Mouse (Mus musculus) heart, embryonic 16.5 days (tissue): ENCODE data around the gene Pqlc2. TPM values are rescaled to one million over a fixed set of nuclear protein-coding genes. Genes with fewer than 3 reads are reported as not detected.

Source experiments
- ATAC-seq: fragments of 200-750 bp; cut with Nextera tagmentation; replicated peaks from 2 replicates; pipeline ENCODE4 v1.8.0; 2017; ENCODE audit warnings: moderate number of reproducible peaks; ENCODE audit not compliant: insufficient read depth, low FRiP score; ENCODE audit errors: extremely low read depth
- H3K27ac ChIP-seq: fragments of 300-500 bp; sonication (generic); 2 replicates; pipeline ENCODE4 v1.5.1; 2014; ENCODE audit warnings: mild to moderate bottlenecking, low read length, control low read depth, moderate library complexity
- H3K27me3 ChIP-seq: fragments of 300-500 bp; sonication (generic); 2 replicates; pipeline ENCODE4 v1.6.1; 2014; ENCODE audit warnings: low read length, mixed read lengths; ENCODE audit not compliant: control insufficient read depth, insufficient read depth
- H3K36me3 ChIP-seq: fragments of 300-500 bp; sonication (generic); 2 replicates; pipeline ENCODE4 v1.6.1; 2014; ENCODE audit not compliant: control insufficient read depth, insufficient read depth
- H3K4me1 ChIP-seq: fragments of 300-500 bp; sonication (generic); 2 replicates; pipeline ENCODE4 v1.6.1; 2014; ENCODE audit warnings: low read length, mixed read lengths; ENCODE audit not compliant: control insufficient read depth, insufficient read depth
- H3K4me2 ChIP-seq: fragments of 300-500 bp; sonication (generic); 2 replicates; pipeline ENCODE4 v1.6.1; 2014; ENCODE audit warnings: low read depth, mild to moderate bottlenecking, control low read depth, low read length
- H3K4me3 ChIP-seq: fragments of 300-500 bp; sonication (generic); 2 replicates; pipeline ENCODE4 v1.5.1; 2014; ENCODE audit warnings: mild to moderate bottlenecking, control low read depth, low read length
- H3K9ac ChIP-seq: fragments of 300-500 bp; sonication (generic); 2 replicates; pipeline ENCODE4 v1.6.1; 2014; ENCODE audit warnings: low read length, control low read depth
- H3K9me3 ChIP-seq: fragments of 300-500 bp; sonication (generic); replicated peaks from 2 replicates; pipeline ENCODE4 v1.6.1; 2016; ENCODE audit warnings: low read length; ENCODE audit not compliant: control insufficient read depth
- WGBS: fragments of 180-500 bp; shearing (Covaris S2); extraction: QIAGEN DNeasy Blood & Tissue Kit; methylation state at CpG from one replicate; pipeline ENCODE4 v1.1.7; 2014; 5-methylcytosine and 5-hydroxymethylcytosine counted together
- polyA plus RNA-seq: library from polyadenylated mRNA; unstranded; fragments of >200 nt; fragmentation: Nextera tagmentation; extraction: Ambion mirVana; gene quantifications from 2 replicates; pipeline ENCODE4 v1.2.1, GENCODE M21; 2015

Pqlc2 gene
- polyA plus RNA-seq, 1 experiment from 2014 or later = 8.9 TPM

DNA sequence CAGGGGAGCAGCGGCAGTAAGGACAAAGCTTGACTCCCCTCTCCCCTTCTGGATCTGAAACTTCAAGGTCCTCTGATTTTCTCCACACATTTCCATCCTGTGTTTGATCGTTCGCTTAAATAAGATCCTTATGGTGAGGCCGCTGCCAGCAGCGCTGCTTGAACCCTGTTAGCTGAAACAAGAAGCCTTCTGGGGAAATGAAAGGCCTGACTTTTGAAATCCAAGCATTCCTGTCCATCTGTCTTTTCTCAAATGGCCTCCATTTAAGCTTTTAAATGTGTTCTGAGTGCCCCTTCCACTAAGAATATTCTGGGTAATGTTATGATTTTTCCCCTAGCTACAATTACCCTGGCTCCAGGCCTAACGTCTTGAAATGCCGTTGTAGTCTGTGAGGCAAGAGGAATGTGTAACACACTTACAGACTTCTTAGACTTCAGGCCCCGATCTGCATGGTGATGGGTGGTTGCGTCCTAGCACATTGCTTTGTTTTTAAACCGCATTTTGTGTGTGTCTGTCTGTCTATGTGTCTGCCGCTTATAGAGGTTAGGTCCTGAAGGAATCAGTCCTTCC, 51.1 kb downstream of the Pqlc2 start:
- H3K9me3 ChIP-seq = no peaks in the 10 kb centered on the region
- peaks cover 34% of the 10 kb centered on the region for H3K36me3 ChIP-seq
- no peak overlapping the region for H3K9ac ChIP-seq
- H3K4me1 ChIP-seq = no peaks in the 10 kb centered on the region
- H3K4me2 ChIP-seq = no peak overlapping the region
- no peak overlapping the region for H3K27ac ChIP-seq
- WGBS = 81% methylated on average over 11 of the region's 11 CpGs
- H3K4me3 ChIP-seq = no peak overlapping the region
- H3K27me3 ChIP-seq = no peaks in the 10 kb centered on the region
- ATAC-seq = no peak

DNA sequence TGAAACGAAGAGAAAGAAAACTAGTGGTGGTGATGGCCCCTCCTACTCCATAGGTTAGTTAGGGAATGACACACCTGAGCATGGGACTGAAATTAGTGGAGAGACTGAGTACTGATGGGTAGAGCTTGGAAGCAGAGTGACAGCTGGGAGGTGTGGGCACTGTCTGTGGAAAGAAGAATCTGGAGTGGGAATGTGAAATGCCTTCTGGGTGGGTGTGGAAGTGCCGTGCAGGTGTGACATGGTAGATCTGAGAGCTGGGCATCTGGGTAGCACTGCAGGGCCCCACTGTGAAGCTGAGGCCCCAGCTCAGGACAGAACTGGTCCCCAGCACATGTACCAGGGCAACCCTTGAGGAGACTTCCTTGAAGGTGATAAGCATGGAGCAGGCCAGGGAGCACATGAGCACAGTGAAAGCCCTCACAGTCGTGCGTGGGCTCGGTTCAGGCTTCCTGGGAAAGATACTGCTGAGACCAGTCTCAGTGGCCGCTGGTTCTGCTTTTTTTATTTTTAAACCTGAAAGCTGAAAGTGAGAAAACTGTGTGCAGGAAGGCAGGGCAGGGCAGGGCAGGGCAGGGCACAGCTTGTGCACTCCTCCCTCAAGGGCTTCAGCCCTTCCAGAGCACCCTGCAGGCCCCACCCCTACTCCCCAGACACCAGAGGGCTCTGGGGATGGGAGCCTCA, 51.7 kb downstream of the Pqlc2 start:
- no peak for ATAC-seq
- 69% methylated on average over 6 of the region's 6 CpGs for WGBS
- Histone ChIP-seq H3K27me3 (no peaks in the 10 kb centered on the region), H3K36me3 (peaks cover 28% of the 10 kb centered on the region), H3K4me2 (no peak overlapping the region), H3K4me1 (no peaks in the 10 kb centered on the region), H3K4me3 (no peak overlapping the region), H3K9ac (no peak overlapping the region), H3K27ac (no peak overlapping the region), H3K9me3 (no peaks in the 10 kb centered on the region)

DNA sequence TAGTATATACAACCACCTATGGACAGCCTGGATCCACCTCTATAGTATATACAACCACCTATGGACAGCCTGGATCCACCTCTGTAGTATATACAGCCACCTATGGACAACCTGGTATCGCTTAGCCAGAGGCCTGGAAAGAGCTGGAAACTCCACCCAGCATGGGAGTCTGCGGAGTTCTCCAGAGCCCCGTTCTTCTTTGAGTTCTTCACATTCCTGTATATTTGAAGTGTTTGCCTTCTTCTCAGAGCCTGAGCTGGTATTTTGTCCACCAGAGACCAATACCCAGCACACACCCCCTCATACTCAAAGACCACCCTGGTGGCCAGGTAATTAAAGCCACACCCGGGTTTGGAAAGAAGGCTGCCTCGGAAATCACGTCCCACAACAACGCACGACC, 53.8 kb downstream of the Pqlc2 start:
- H3K9ac ChIP-seq = no peak overlapping the region
- no peaks in the 10 kb centered on the region for H3K9me3 ChIP-seq
- no peak overlapping the region for H3K4me3 ChIP-seq
- H3K4me2 ChIP-seq = no peak overlapping the region
- ATAC-seq = no peak
- no peaks in the 10 kb centered on the region for H3K27me3 ChIP-seq
- H3K27ac ChIP-seq = no peak overlapping the region
- H3K4me1 ChIP-seq = peaks cover 2% of the 10 kb centered on the region
- 88% methylated on average over 8 of the region's 8 CpGs for WGBS
- peaks cover 16% of the 10 kb centered on the region for H3K36me3 ChIP-seq

DNA sequence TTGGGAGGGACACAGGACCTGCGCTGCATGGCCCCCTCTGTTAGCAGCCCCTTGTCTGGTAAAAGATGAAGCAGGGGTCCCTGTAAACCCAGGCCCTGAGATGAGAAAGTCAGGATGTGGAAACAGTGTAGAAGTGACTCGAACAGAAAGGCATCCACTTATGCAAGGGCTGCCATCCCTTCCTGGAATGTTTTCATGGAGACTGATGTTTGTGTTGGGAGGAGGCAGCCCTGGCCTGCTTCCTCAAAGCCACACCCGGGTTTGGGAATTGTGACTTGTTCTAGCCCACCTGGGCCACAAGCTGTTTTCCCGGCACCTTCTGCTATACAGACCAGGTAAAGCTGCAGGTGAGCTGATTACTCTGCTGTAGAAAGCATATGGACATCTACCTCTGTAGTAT, 54.4 kb downstream of the Pqlc2 start:
- no peaks in the 10 kb centered on the region for H3K9me3 ChIP-seq
- peaks cover 7% of the 10 kb centered on the region for H3K4me1 ChIP-seq
- WGBS = 69% methylated on average over 4 of the region's 4 CpGs
- no peak overlapping the region for H3K4me3 ChIP-seq
- H3K27ac ChIP-seq = no peak overlapping the region
- H3K9ac ChIP-seq = no peak overlapping the region
- H3K4me2 ChIP-seq = no peak overlapping the region
- no peak for ATAC-seq
- no peaks in the 10 kb centered on the region for H3K27me3 ChIP-seq
- H3K36me3 ChIP-seq = peaks cover 16% of the 10 kb centered on the region

DNA sequence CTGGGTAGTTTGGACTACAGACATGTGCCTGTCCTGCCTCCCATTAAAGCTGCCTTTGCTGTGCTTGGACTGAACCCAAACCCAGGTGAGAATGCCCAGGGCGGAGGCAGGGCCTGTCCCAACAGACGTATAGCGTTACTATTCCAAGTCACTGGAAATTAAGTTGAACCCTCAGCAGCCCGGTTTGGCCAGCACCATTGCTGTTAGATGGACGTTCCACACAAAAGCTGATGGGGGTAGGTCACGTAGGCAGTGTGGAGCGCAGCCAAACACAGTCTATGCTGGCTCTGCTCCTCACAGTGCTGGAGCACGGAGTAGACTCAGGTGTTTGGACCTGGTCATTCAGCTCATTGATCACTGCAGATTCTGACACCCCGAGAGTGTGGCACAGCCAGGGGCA, 57.3 kb downstream of the Pqlc2 start:
- ATAC-seq = no peak
- H3K4me1 ChIP-seq = peaks cover 37% of the 10 kb centered on the region
- H3K9me3 ChIP-seq = no peaks in the 10 kb centered on the region
- H3K4me2 ChIP-seq = no peak overlapping the region
- peaks cover 13% of the 10 kb centered on the region; the same call in 1 of the 2 replicates for H3K36me3 ChIP-seq
- WGBS = 83% methylated on average over 9 of the region's 9 CpGs
- H3K9ac ChIP-seq = no peak overlapping the region
- H3K27me3 ChIP-seq = no peaks in the 10 kb centered on the region
- H3K27ac ChIP-seq = no peak overlapping the region
- no peak overlapping the region for H3K4me3 ChIP-seq

DNA sequence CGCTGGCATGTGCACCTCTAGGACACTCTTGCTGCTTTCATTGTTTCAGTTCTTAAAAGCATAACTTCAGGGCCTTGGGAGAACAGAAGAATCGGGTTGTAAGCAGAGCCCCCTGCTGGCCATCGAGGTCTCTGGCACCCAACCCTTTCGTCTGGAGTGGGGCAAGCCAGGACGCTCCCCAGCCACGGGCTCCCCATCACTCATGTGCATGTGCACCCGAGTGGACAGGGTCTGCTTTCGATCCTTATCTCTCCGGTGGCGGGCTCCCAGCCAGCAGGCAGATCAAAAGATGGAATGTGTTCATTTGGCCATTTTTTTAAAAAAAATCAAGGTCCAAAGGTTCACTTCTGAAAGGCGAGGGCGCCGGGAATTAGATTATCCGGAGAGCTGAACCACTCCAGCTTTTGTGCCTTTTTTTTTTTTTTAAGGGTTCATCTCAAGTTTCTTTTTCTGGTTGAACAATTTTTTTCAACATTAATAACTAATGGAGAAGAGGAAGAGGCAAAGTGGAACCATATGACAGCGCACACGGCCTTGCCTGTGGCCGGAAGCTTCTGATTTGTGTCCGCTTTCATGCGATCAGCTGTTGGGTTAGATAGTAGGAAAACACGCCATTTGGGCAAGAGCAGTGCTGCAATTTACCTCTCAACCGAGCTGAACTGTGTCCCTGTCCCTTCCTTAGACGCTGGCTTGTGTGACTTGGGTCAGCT, 58.3 kb downstream of the Pqlc2 start:
- Histone ChIP-seq H3K4me3 (no peak overlapping the region), H3K9me3 (no peaks in the 10 kb centered on the region), H3K4me2 (no peak overlapping the region), H3K27ac (peak overlapping the region; percentile 60), H3K27me3 (no peaks in the 10 kb centered on the region), H3K36me3 (peaks cover 4% of the 10 kb centered on the region; the same call in 1 of the 2 replicates), H3K4me1 (peaks cover 39% of the 10 kb centered on the region), H3K9ac (no peak overlapping the region; the same call in 1 of the 2 replicates)
- 52% methylated on average over 22 of the region's 22 CpGs for WGBS
- peak; percentile 55 for ATAC-seq

DNA sequence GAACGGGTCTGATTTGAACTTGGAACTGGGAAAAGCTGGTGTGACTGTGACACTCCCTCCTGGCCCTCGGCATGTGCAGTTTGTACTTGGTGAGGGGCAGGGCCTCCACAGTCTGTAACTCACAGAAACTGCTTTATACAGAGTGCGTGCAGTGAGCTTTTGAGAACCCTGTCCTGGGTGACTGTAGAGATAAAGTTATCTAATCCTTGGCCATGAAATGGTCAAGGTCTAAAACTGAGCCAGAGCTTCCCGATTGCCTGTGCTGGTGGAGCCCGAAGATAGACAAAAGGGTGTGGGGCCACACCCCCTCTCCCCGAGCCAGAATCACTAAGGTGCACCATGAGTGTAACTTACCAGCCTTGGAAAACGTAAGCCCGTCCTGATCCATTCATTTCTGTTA, 59.6 kb downstream of the Pqlc2 start:
- peak overlapping the region; percentile 38 for H3K27ac ChIP-seq
- no peak overlapping the region for H3K4me2 ChIP-seq
- no peak for ATAC-seq
- H3K27me3 ChIP-seq = no peaks in the 10 kb centered on the region
- H3K4me1 ChIP-seq = peaks cover 39% of the 10 kb centered on the region
- H3K4me3 ChIP-seq = no peak overlapping the region
- H3K9ac ChIP-seq = 0 out of 2 replicates have a peak overlapping the region, but pooled peaks have one; percentile 12
- 36% methylated on average over 8 of the region's 8 CpGs for whole genome bisulfite sequencing
- H3K36me3 ChIP-seq = no peaks in the 10 kb centered on the region
- H3K9me3 ChIP-seq = no peaks in the 10 kb centered on the region

DNA sequence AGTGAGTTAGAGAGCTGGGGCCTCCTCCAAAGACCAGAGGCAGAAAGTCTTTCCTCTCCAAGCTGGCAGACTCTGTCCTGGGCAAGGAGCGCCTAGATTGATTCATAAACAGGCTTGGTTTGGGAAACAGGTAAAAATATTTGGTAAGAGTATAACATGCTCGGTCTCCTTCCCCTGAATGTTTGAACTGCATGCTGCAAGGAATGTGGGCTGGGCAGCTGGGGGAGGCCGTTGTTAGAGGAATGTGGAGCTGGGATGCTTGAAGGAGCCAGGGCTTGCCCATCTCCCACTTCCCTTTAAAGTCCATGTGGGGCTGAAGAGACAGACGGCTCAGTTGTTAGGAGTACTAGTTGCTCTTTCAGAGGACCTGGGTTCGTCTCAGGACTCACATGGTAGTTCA, 60.5 kb downstream of the Pqlc2 start:
- Histone ChIP-seq H3K9me3 (no peaks in the 10 kb centered on the region), H3K27me3 (no peaks in the 10 kb centered on the region), H3K36me3 (no peaks in the 10 kb centered on the region), H3K4me2 (no peak overlapping the region), H3K4me3 (no peak overlapping the region), H3K4me1 (peaks cover 39% of the 10 kb centered on the region), H3K27ac (peak overlapping the region; percentile 38), H3K9ac (no peak overlapping the region)
- ATAC-seq = no peak
- WGBS = 35% methylated on average over 5 of the region's 5 CpGs

DNA sequence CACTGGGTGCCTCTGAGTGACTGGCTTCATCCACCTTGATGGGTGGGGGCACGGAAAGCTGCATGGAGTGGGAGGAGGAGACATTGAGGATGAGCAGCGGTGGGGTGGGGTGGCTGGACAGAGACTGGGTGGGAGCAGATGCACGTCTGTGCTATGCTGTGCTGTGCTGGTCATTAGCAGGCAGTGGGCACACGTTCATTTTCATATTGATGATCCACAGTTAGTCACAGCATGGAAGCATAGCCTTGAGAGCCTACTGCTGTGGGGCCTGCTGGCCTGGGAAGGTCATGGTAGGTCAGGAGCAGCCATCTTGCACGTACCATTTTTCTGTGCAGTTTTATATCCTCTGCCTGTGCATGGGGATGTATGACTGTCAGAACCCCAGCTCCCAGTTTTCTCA, 61.8 kb downstream of the Pqlc2 start:
- Histone ChIP-seq H3K9ac (no peak overlapping the region), H3K4me3 (no peak overlapping the region), H3K9me3 (no peaks in the 10 kb centered on the region), H3K27ac (0 out of 2 replicates have a peak overlapping the region, but pooled peaks have one; percentile 11), H3K4me1 (peaks cover 39% of the 10 kb centered on the region), H3K27me3 (no peaks in the 10 kb centered on the region), H3K36me3 (no peaks in the 10 kb centered on the region), H3K4me2 (no peak overlapping the region)
- whole genome bisulfite sequencing = 77% methylated on average over 5 of the region's 5 CpGs
- ATAC-seq = no peak
